16 mouse cellular contexts compared by ENCODE assay signal in genomic region chr17:80765204-80765603, GRCm38 (mm10). TPM values are rescaled to one million over a fixed set of nuclear protein-coding genes. Genes with fewer than 3 reads are reported as not detected.
DNase-seq lines count a peak whose midpoint lies in the region; ATAC-seq and TF ChIP-seq lines count a peak whose summit lies in the region.
"Had no signal": no experiment of that assay in that cellular context is flagged by ENCODE, and none has a peak within 500 bp of the region (broad histone marks: within the 10 kb centered on the region; RNA-seq: fewer than 3 reads in every experiment).

No protein-coding gene starts in this region.

- 29% methylated on average over 2 of the region's 2 CpGs for WGBS in limb, embryonic 12.5 days
- WGBS in limb, embryonic 10.5 days = 67% methylated on average over 2 of the region's 2 CpGs
- WGBS in embryonic facial prominence, embryonic 15.5 days = 17% methylated on average over 2 of the region's 2 CpGs
- WGBS in liver, postnatal 0 days (ENCODE audit: insufficient replicate concordance) = 49% methylated on average over 2 of the region's 2 CpGs
- 64% methylated on average over 2 of the region's 2 CpGs for WGBS in midbrain, postnatal 0 days

- no peak for DNase-seq in limb, embryonic 10.5 days (ENCODE audit: low spot score)
- DNase-seq in NIH3T3 (ENCODE audit: low read depth) = peak; percentile 88
- DNase-seq in mesoderm, embryonic 11.5 days (ENCODE audit: low read depth, low spot score) = peak; percentile 48
- no peak for DNase-seq in liver, postnatal 0 days
- DNase-seq in midbrain, postnatal 0 days (ENCODE audit: low spot score) = no peak
- DNase-seq in layer of hippocampus, postnatal 36 days = no peak
- DNase-seq: cerebellum, adult 18-20 months; heart, postnatal 10 days; kidney, adult 8-10 months; lung, adult 18-20 months had no signal

- no peak for TF ChIP-seq CTCF in liver, postnatal 0 days (IDR thresholded peaks at IDR 0.05; ENCODE audit: low read depth)
- no peak for TF ChIP-seq CTCF in midbrain, postnatal 0 days (IDR thresholded peaks at IDR 0.05)

- no peak for ATAC-seq in limb, embryonic 12.5 days (ENCODE audit: insufficient number of reproducible peaks, insufficient read depth, low FRiP score, low TSS enrichment, low read depth)
- no peak for ATAC-seq in embryonic facial prominence, embryonic 15.5 days (ENCODE audit: insufficient number of reproducible peaks, low FRiP score, low TSS enrichment, low read depth)
- no peak for ATAC-seq in liver, postnatal 0 days
- no peak for ATAC-seq in midbrain, postnatal 0 days (ENCODE audit: low FRiP score)

- H3K9ac ChIP-seq in limb, embryonic 12.5 days (replicated peaks) = no peak overlapping the region
- no peak overlapping the region for H3K9ac ChIP-seq in embryonic facial prominence, embryonic 15.5 days
- H3K9ac ChIP-seq in liver, postnatal 0 days (replicated peaks) = no peak overlapping the region
- no peak overlapping the region for H3K9ac ChIP-seq in midbrain, postnatal 0 days (replicated peaks; ENCODE audit: low read length, poor library complexity, severe bottlenecking)
- H3K9ac ChIP-seq: hindbrain, embryonic 14.5 days; stomach, embryonic 15.5 days had no signal

- peaks cover 5% of the 10 kb centered on the region for H3K4me1 ChIP-seq in limb, embryonic 12.5 days (replicated peaks)
- H3K4me1 ChIP-seq in limb, embryonic 10.5 days = peaks cover 5% of the 10 kb centered on the region; the same call in 1 of the 2 replicates
- H3K4me1 ChIP-seq in embryonic facial prominence, embryonic 15.5 days = no peaks in the 10 kb centered on the region; the same call in 1 of the 2 replicates
- H3K4me1 ChIP-seq in liver, postnatal 0 days (ENCODE audit: insufficient read depth) = no peaks in the 10 kb centered on the region
- no peaks in the 10 kb centered on the region for H3K4me1 ChIP-seq in midbrain, postnatal 0 days (ENCODE audit: insufficient read depth, low read length)
- H3K4me1 ChIP-seq: forebrain, embryonic 10.5 days; stomach, embryonic 15.5 days had no signal

- 0 out of 2 replicates have a peak, but pooled peaks cover 1% of the 10 kb centered on the region for H3K9me3 ChIP-seq in limb, embryonic 12.5 days
- no peaks in the 10 kb centered on the region for H3K9me3 ChIP-seq in limb, embryonic 10.5 days (replicated peaks)
- H3K9me3 ChIP-seq in embryonic facial prominence, embryonic 15.5 days (replicated peaks) = no peaks in the 10 kb centered on the region
- H3K9me3 ChIP-seq in liver, postnatal 0 days (ENCODE audit: low read length) = peaks cover 3% of the 10 kb centered on the region; the same call in 1 of the 2 replicates
- H3K9me3 ChIP-seq in midbrain, postnatal 0 days (ENCODE audit: low read length) = no peaks in the 10 kb centered on the region
- H3K9me3 ChIP-seq: stomach, embryonic 15.5 days had no signal

- no peak overlapping the region for H3K4me2 ChIP-seq in limb, embryonic 12.5 days
- H3K4me2 ChIP-seq in embryonic facial prominence, embryonic 15.5 days (replicated peaks) = no peak overlapping the region
- H3K4me2 ChIP-seq in liver, postnatal 0 days (ENCODE audit: low read depth, low read length) = no peak overlapping the region
- H3K4me2 ChIP-seq in midbrain, postnatal 0 days (ENCODE audit: low read depth, low read length, poor library complexity, severe bottlenecking) = no peak overlapping the region
- H3K4me2 ChIP-seq: hindbrain, embryonic 14.5 days; stomach, embryonic 15.5 days had no signal

- no peaks in the 10 kb centered on the region for H3K27me3 ChIP-seq in limb, embryonic 12.5 days
- H3K27me3 ChIP-seq in limb, embryonic 10.5 days (ENCODE audit: low read depth, poor library complexity, severe bottlenecking) = no peaks in the 10 kb centered on the region
- H3K27me3 ChIP-seq in embryonic facial prominence, embryonic 15.5 days = no peaks in the 10 kb centered on the region
- no peaks in the 10 kb centered on the region for H3K27me3 ChIP-seq in liver, postnatal 0 days (ENCODE audit: insufficient read depth, low read length)
- H3K27me3 ChIP-seq in midbrain, postnatal 0 days (ENCODE audit: insufficient read depth, low read length) = no peaks in the 10 kb centered on the region
- H3K27me3 ChIP-seq: stomach, embryonic 15.5 days had no signal

- H3K4me3 ChIP-seq in limb, embryonic 12.5 days (replicated peaks) = no peak overlapping the region
- no peak overlapping the region for H3K4me3 ChIP-seq in limb, embryonic 10.5 days
- H3K4me3 ChIP-seq in embryonic facial prominence, embryonic 15.5 days (replicated peaks) = no peak overlapping the region
- H3K4me3 ChIP-seq in liver, postnatal 0 days (ENCODE audit: low read depth, low read length) = no peak overlapping the region
- no peak overlapping the region for H3K4me3 ChIP-seq in midbrain, postnatal 0 days (ENCODE audit: low read depth, low read length)
- H3K4me3 ChIP-seq: forebrain, embryonic 10.5 days; megakaryocyte, embryonic 14.5 days; stomach, embryonic 15.5 days had no signal

- peak overlapping the region; percentile 50; the same call in 1 of the 2 replicates for H3K27ac ChIP-seq in limb, embryonic 12.5 days
- no peak overlapping the region for H3K27ac ChIP-seq in limb, embryonic 10.5 days
- H3K27ac ChIP-seq in embryonic facial prominence, embryonic 15.5 days (replicated peaks) = peak overlapping the region; percentile 63; the same call in 1 of the 2 replicates
- H3K27ac ChIP-seq in liver, postnatal 0 days (ENCODE audit: low read depth) = no peak overlapping the region
- no peak overlapping the region for H3K27ac ChIP-seq in midbrain, postnatal 0 days (ENCODE audit: low read depth, low read length)
- H3K27ac ChIP-seq: forebrain, embryonic 10.5 days; hindbrain, embryonic 14.5 days; stomach, embryonic 15.5 days had no signal

- no peak for TF ChIP-seq EP300 in liver, postnatal 0 days (IDR thresholded peaks at IDR 0.05; ENCODE audit: low read depth)

- no peaks in the 10 kb centered on the region for H3K36me3 ChIP-seq in limb, embryonic 12.5 days
- no peaks in the 10 kb centered on the region for H3K36me3 ChIP-seq in limb, embryonic 10.5 days
- H3K36me3 ChIP-seq in embryonic facial prominence, embryonic 15.5 days = no peaks in the 10 kb centered on the region
- no peaks in the 10 kb centered on the region for H3K36me3 ChIP-seq in liver, postnatal 0 days (replicated peaks; ENCODE audit: insufficient read depth, low read length)
- H3K36me3 ChIP-seq in midbrain, postnatal 0 days (ENCODE audit: insufficient read depth, low read length) = no peaks in the 10 kb centered on the region
- H3K36me3 ChIP-seq: forebrain, embryonic 10.5 days; stomach, embryonic 15.5 days had no signal

RNA-seq across cellular contexts. Expression of gene Map4k3, which starts 36.9 kb away (rescaled TPM):
- polyA plus RNA-seq in limb, embryonic 12.5 days (2016; fragmentation: Nextera tagmentation; extraction: Ambion mirVana) = 35.8 and 37.0 TPM in 2 replicates
- polyA plus RNA-seq in limb, embryonic 10.5 days (2016; fragmentation: Nextera tagmentation; extraction: Ambion mirVana) = 19.3 and 25.3 TPM in 2 replicates
- 23.6 and 23.9 TPM in 2 replicates for polyA plus RNA-seq in embryonic facial prominence, embryonic 15.5 days (2015; fragmentation: Nextera tagmentation; extraction: Ambion mirVana)
- 5.5 and 5.9 TPM in 2 replicates for polyA plus RNA-seq in liver, postnatal 0 days (2015; fragmentation: Nextera tagmentation; extraction: Ambion mirVana)
- total RNA-seq in midbrain, postnatal 0 days (2014; rRNA removed) = 60.9 and 64.5 TPM in 2 replicates
- polyA plus RNA-seq in midbrain, postnatal 0 days (2015; fragmentation: Nextera tagmentation; extraction: Ambion mirVana) = 16.9 and 17.3 TPM in 2 replicates
- total RNA-seq in layer of hippocampus, postnatal 36 days (2021) = 10 to 100 TPM; 89.8 to 92.7 TPM

Comparison
In these comparisons a context has a peak if more than half of its experiments do, and no peak if none do; other contexts are left out.
1. H3K27ac ChIP-seq: peak in limb, embryonic 12.5 days (single experiment) and embryonic facial prominence, embryonic 15.5 days (single experiment); none in limb, embryonic 10.5 days (single experiment), liver, postnatal 0 days (single experiment) and midbrain, postnatal 0 days (single experiment).
2. DNase-seq: peak in NIH3T3 (single experiment) and mesoderm, embryonic 11.5 days (single experiment); none in limb, embryonic 10.5 days (single experiment), liver, postnatal 0 days (single experiment), midbrain, postnatal 0 days (single experiment) and layer of hippocampus, postnatal 36 days (0 of 2).